Mouse (Mus musculus) liver, adult 2 months (tissue): ENCODE data around the gene BC016579. TPM values are rescaled to one million over a fixed set of nuclear protein-coding genes. Genes with fewer than 3 reads are reported as not detected.

Experiments
- DNase-seq: peaks from one replicate; pipeline ENCODE4 v3.0.0-alpha.2; 2011; ENCODE audit warnings: low read depth, low spot score; ENCODE audit errors: extremely low read depth
- H3K27ac ChIP-seq: fragments of 200-500 bp; replicated peaks from 2 replicates; pipeline ENCODE4 v1.5.1; 2012; ENCODE audit warnings: low read depth, mild to moderate bottlenecking, control low read depth, inconsistent platforms, low read length; ENCODE audit not compliant: insufficient read depth
- H3K27me3 ChIP-seq: fragments of 200-500 bp; 2 replicates; pipeline ENCODE4 v1.6.1; 2012; ENCODE audit warnings: mild to moderate bottlenecking, moderate library complexity, low read length, inconsistent platforms; ENCODE audit not compliant: control insufficient read depth, insufficient read depth
- H3K36me3 ChIP-seq: fragments of 200-500 bp; 2 replicates; pipeline ENCODE4 v1.6.1; 2012; ENCODE audit warnings: low read length, inconsistent platforms; ENCODE audit not compliant: control insufficient read depth, insufficient read depth
- H3K4me1 ChIP-seq: fragments of 200-500 bp; 2 replicates; pipeline ENCODE4 v1.6.1; 2011; ENCODE audit warnings: low read length; ENCODE audit not compliant: control insufficient read depth, insufficient read depth
- H3K4me3 ChIP-seq: fragments of 200-500 bp; 2 replicates; pipeline ENCODE4 v1.5.1; 2011; ENCODE audit warnings: low read depth, mild to moderate bottlenecking, control low read depth, low read length, moderate library complexity; ENCODE audit not compliant: insufficient read depth
- H3K79me2 ChIP-seq: fragments of 200-500 bp; 2 replicates; pipeline ENCODE4 v1.6.1; 2012; ENCODE audit warnings: inconsistent platforms, mild to moderate bottlenecking, low read length, moderate library complexity; ENCODE audit not compliant: control insufficient read depth, insufficient read depth
- H3K9ac ChIP-seq: fragments of 200-500 bp; 2 replicates; pipeline ENCODE4 v1.6.1; 2012; ENCODE audit warnings: low read depth, mild to moderate bottlenecking, control low read depth, inconsistent platforms, low read length
- CTCF ChIP-seq: fragments of 200-500 bp; IDR thresholded peaks from 2 replicates; pipeline ENCODE4 v1.5.1; 2011; ENCODE audit warnings: low read depth, low read length, control low read depth
- POLR2A ChIP-seq: fragments of 200-500 bp; IDR thresholded peaks from 2 replicates; pipeline ENCODE4 v1.6.1; 2011; ENCODE audit warnings: low read length, control low read depth; ENCODE audit not compliant: insufficient read depth; ENCODE audit errors: extremely low read depth
- WGBS: fragments of 180-500 bp; shearing (Covaris S2); methylation state at CpG from one replicate; pipeline ENCODE4 v1.1.7; 2018; 5-methylcytosine and 5-hydroxymethylcytosine counted together
- polyA plus RNA-seq: library from polyadenylated mRNA; depleted of rRNA; stranded (reverse); fragments of >200 nt; gene quantifications from 2 replicates; pipeline ENCODE4 v1.2.3, GENCODE M21; 2012
- total RNA-seq: library from RNA; depleted of rRNA; stranded (reverse); fragments of >200 nt; gene quantifications from 2 replicates; pipeline ENCODE4 v1.2.3, GENCODE M21; 2014

Gene BC016579
- total and polyA plus RNA-seq, 2 experiments, result 0.18 TPM; not detected in 1

DNA sequence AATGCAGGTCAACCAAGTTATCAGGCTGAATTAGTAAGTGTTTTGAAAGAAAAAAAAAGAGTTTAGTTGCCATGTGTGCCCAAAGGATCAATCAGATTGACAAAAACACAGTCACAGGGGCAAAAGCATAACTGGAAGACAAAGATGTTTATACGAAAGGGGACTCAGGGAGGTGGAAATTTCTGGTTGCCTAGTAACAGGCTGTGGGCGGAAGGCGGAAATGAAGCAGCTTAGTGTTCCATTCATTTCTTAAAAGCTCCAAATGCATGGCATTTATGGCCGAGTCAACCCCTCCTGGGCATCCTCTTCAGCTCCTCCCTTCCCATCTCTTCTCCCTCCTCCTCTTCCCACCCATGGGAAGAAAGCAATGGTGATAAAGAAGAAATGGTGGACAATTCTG, 36.3 kb upstream of the BC016579 start:
- Histone ChIP-seq H3K36me3 (no peaks in the 10 kb centered on the region), H3K4me1 (no peaks in the 10 kb centered on the region), H3K79me2 (no peaks in the 10 kb centered on the region), H3K27me3 (no peaks in the 10 kb centered on the region), H3K4me3 (no peak overlapping the region), H3K9ac (no peak overlapping the region), H3K27ac (no peak overlapping the region)
- 76% methylated on average over 4 of the region's 4 CpGs for WGBS
- DNase-seq, result no peak
- TF ChIP-seq POLR2A, result no peak
- TF ChIP-seq CTCF, result no peak

DNA sequence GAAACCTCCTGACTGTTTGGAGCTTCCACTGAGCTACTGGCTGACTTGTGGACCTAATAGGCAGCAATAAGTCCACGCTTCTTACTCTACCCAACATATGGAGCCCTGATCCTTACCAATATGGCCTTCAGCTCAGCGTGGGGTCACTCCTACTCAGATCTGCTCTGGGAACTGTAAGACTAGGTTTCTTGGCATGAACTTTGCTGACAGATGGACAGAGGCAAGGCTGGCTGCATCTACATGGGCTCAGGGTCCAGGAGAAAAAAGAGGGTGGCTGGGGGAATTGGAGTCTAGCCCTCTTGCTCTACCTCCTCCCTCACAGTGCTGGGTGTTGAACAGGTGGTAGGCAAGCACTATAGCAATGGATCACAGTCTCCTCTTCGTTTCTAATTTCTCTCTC, 33.0 kb upstream of the BC016579 start:
- Histone ChIP-seq H3K9ac (no peak overlapping the region), H3K4me3 (no peak overlapping the region), H3K27ac (no peak overlapping the region), H3K27me3 (no peaks in the 10 kb centered on the region), H3K36me3 (no peaks in the 10 kb centered on the region), H3K4me1 (no peaks in the 10 kb centered on the region), H3K79me2 (no peaks in the 10 kb centered on the region)
- TF ChIP-seq POLR2A (no peak), CTCF (no peak)
- WGBS, result 68% methylated on average over 3 of the region's 3 CpGs
- DNase-seq, result no peak

DNA sequence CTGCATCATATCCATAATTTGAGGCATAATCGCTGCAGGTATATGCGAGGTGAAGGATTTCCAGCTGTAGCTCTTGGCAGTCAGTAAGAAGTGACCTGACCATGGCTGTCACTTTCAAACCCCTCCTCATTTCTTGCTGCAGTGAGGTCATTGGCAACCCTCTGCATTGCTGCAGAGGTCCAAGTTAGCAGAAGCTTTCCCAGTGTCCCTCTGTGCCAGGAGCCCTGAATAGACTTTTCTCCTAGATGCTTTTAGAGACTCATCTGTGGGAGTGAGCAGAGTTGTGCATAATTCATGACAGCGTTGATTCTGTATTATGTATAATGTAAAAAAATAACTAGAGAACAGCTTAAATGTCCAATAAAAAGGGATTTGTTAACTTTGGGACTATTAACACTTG, 31.4 kb upstream of the BC016579 start:
- DNase-seq, result no peak
- H3K27ac ChIP-seq, result no peak overlapping the region
- no peaks in the 10 kb centered on the region for H3K79me2 ChIP-seq
- H3K4me1 ChIP-seq, result no peaks in the 10 kb centered on the region
- no peak overlapping the region for H3K9ac ChIP-seq
- no peaks in the 10 kb centered on the region for H3K36me3 ChIP-seq
- TF ChIP-seq CTCF, result no peak
- no peak for TF ChIP-seq POLR2A
- WGBS, result 68% methylated on average over 3 of the region's 3 CpGs
- no peaks in the 10 kb centered on the region for H3K27me3 ChIP-seq
- no peak overlapping the region for H3K4me3 ChIP-seq

DNA sequence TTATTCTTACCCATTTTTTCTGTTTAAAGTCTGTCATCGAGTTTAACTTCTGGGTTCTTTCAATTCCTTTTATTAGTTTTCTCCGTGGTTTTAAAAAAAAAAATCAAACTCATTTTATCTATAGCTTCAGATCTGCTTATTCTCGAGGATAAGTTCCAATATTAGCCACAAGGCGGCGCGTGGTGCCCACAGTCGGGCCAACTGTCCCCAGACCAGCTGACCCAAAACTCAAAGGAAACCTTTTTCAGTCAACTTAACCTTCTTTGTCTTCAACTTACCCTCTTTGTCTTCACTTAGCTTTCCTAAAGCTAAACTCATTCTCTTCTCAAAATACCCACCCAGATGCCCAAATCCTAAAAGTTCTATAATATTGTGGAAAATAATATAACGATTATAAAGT, 30.9 kb upstream of the BC016579 start:
- Histone ChIP-seq H3K4me3 (no peak overlapping the region), H3K27ac (no peak overlapping the region), H3K79me2 (no peaks in the 10 kb centered on the region), H3K36me3 (no peaks in the 10 kb centered on the region), H3K4me1 (no peaks in the 10 kb centered on the region), H3K9ac (no peak overlapping the region), H3K27me3 (no peaks in the 10 kb centered on the region)
- TF ChIP-seq CTCF, result peak; percentile 91
- TF ChIP-seq POLR2A, result no peak
- WGBS, result 10% methylated on average over 8 of the region's 8 CpGs
- DNase-seq, result peak; percentile 31

DNA sequence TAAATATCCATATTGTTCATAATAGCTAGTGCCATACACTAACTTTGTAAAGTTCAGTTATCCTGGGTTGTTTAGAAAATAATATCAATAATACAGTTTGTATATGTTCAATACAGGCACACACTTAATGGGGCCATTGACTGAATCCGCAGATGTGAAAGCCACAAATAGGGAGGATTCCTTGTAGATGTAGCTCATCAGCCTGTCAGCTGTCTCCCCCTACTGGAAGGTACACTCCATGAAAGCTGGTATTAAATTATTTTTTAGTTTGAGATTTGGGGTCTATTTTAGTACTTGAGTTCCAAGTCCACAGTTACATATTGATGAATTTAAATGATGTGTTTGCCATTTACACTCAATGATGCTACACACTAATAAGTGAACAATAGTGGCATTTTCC, 22.6 kb upstream of the BC016579 start:
- TF ChIP-seq CTCF, result no peak
- no peak for TF ChIP-seq POLR2A
- H3K4me3 ChIP-seq, result no peak overlapping the region
- H3K27me3 ChIP-seq, result no peaks in the 10 kb centered on the region
- DNase-seq, result peak; percentile 21
- no peaks in the 10 kb centered on the region for H3K36me3 ChIP-seq
- no peak overlapping the region for H3K27ac ChIP-seq
- H3K79me2 ChIP-seq, result no peaks in the 10 kb centered on the region
- no peaks in the 10 kb centered on the region for H3K4me1 ChIP-seq
- WGBS, result 12% methylated on average over 1 of the region's 1 CpGs
- no peak overlapping the region for H3K9ac ChIP-seq

DNA sequence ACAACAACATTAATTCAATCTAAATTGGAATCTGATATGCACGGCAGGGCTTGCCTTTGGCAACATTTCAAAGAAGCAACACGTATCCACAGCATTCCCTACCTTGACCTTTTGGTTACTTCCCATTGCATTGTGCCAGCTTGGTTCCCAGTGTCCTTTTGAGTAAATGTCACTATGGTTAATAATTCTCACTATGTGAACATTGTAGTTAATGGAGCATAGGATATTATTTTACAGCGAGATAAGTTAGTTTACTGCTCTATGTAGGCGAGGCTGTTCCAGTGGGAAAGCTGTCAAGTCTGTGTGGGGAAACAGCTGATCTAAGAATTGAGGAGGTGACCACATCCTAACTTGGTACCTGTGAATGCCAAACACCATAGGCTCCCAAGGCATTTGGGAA, 16.1 kb upstream of the BC016579 start:
- no peak overlapping the region for H3K27ac ChIP-seq
- WGBS, result 13% methylated on average over 4 of the region's 4 CpGs
- H3K27me3 ChIP-seq, result no peaks in the 10 kb centered on the region
- H3K36me3 ChIP-seq, result no peaks in the 10 kb centered on the region
- H3K79me2 ChIP-seq, result no peaks in the 10 kb centered on the region
- peak; percentile 85 for DNase-seq
- no peak overlapping the region for H3K9ac ChIP-seq
- H3K4me3 ChIP-seq, result no peak overlapping the region
- peaks cover 6% of the 10 kb centered on the region; the same call in 1 of the 2 replicates for H3K4me1 ChIP-seq
- TF ChIP-seq POLR2A (no peak), CTCF (no peak)
